Mouse (Mus musculus): ENCODE measurements around the gene Lif.

Gene Lif

GRCm38 (mm10) chr11:4299191-4299590, 41.8 kb downstream of the Lif start:
- Histone ChIP-seq H3K9me3 (ENCODE audit: low read length) (no peaks in the 10 kb centered on the region), H3K36me3 (ENCODE audit: insufficient read depth, low read length) (no peaks in the 10 kb centered on the region), H3K27me3 (ENCODE audit: insufficient read depth, low read length) (peaks cover 11% of the 10 kb centered on the region), H3K4me3 (replicated peaks; ENCODE audit: low read length) (peak overlapping the region; percentile 41), H3K4me1 (replicated peaks; ENCODE audit: low read depth, low read length) (peaks cover 98% of the 10 kb centered on the region)
- TF ChIP-seq POU5F1 (IDR thresholded peaks at IDR 0.05; ENCODE audit: borderline replicate concordance, low read length) (no peak), CTCF (conservative IDR thresholded peaks at IDR 0.05; ENCODE audit: low read length) (no peak), NANOG (IDR thresholded peaks at IDR 0.05; ENCODE audit: borderline replicate concordance, low read length) (no peak)

DNA sequence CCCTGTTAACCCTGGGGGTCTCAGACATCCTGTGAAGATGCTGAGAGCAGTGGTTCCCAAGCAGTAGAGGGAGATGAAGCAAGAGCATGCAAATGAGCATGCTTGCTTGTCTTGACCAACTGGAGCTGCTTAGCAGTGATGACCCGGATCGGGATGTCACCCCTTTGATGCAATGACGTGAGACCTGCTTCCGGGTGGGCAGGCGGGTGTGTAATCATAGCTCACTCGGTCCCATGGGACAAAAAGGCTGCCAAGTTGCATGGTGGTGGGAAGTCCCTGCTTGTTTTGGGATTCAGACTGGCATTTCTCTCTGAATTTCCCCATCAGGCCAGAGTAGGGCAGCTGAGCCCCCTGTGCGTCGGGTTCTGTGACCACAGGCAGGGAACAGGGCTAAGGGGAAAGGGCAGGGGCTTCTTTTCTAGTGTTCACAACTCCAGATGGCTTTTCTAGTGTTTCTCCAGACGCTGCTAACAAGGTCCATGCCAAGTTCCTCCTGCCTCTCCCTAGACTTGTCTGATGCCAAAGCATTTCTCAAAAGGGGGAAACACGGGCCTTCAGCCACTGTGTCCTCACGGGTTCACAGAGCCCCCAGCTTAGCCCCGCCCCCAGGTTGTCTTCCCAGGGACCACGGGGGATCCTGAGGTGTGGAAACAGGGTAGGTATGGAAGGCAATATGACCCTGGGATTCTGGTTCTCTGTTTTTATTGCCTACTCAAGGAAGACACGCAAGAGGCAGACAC, 42.5 kb downstream of the Lif start:
- Histone ChIP-seq H3K4me1 (replicated peaks; ENCODE audit: low read depth, low read length) (peaks cover 98% of the 10 kb centered on the region), H3K36me3 (ENCODE audit: insufficient read depth, low read length) (no peaks in the 10 kb centered on the region), H3K4me3 (replicated peaks; ENCODE audit: low read length) (peak overlapping the region; percentile 41), H3K27me3 (ENCODE audit: insufficient read depth, low read length) (peaks cover 10% of the 10 kb centered on the region), H3K9me3 (ENCODE audit: low read length) (no peaks in the 10 kb centered on the region)
- TF ChIP-seq NANOG (IDR thresholded peaks at IDR 0.05; ENCODE audit: borderline replicate concordance, low read length) (no peak), POU5F1 (IDR thresholded peaks at IDR 0.05; ENCODE audit: borderline replicate concordance, low read length) (no peak), CTCF (conservative IDR thresholded peaks at IDR 0.05; ENCODE audit: low read length) (no peak)

DNA sequence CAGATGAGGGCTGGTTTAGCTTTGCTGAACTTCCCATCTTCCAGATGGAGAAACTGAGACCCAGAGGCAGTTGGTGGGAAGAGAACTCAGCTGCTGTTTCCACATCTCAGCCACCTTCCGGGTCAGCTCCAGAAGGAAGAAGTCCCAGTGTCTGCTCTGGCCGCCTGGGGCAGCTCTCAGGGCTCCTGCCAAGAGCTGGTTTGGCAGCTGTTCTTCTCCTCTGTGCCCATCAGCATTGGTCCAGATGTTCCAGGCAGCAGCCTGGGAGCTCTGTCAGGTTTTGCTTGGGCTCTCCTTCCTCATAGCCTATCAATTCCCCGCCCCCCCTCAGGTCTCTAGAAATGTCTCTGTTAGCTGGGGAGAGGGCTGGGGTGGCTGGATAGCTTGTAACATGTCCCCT, 43.3 kb downstream of the Lif start:
- no peak overlapping the region for H3K4me3 ChIP-seq (replicated peaks; ENCODE audit: low read length)
- H3K4me1 ChIP-seq (replicated peaks; ENCODE audit: low read depth, low read length): peaks cover 98% of the 10 kb centered on the region
- no peaks in the 10 kb centered on the region for H3K36me3 ChIP-seq (ENCODE audit: insufficient read depth, low read length)
- no peak for TF ChIP-seq CTCF (conservative IDR thresholded peaks at IDR 0.05; ENCODE audit: low read length)
- no peak for TF ChIP-seq POU5F1 (IDR thresholded peaks at IDR 0.05; ENCODE audit: borderline replicate concordance, low read length)
- TF ChIP-seq NANOG (IDR thresholded peaks at IDR 0.05; ENCODE audit: borderline replicate concordance, low read length): no peak
- H3K27me3 ChIP-seq (ENCODE audit: insufficient read depth, low read length): peaks cover 10% of the 10 kb centered on the region
- no peaks in the 10 kb centered on the region for H3K9me3 ChIP-seq (ENCODE audit: low read length)

DNA sequence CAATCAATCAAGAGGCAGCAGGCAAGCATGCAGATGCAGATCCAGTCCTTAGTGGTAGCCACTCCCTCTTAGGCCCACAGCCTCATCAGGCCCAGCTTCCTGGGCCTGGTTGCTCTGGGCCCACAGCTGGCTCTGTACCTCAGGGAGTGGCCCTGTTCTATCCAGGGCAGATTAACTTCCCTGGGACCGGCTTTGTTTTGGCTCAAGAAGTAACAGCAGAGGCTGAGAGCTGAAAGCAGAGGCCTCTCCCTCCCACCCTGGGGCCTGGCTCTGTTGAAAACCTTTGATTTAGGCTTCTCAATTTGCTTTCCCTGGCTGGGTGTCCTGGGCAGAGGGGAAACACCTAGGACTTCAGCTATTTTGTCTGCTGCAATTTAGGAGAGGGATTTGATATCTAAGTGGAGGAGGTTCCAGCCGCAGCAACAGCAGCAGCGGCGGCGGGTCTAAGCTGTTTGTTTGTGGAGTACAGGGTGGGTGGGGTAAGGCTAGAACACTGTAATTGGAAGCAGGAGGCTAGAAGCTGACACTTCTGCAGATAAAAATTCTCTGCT, 45.1 kb downstream of the Lif start:
- no peaks in the 10 kb centered on the region for H3K9me3 ChIP-seq (ENCODE audit: low read length)
- TF ChIP-seq CTCF (conservative IDR thresholded peaks at IDR 0.05; ENCODE audit: low read length): no peak
- TF ChIP-seq NANOG (IDR thresholded peaks at IDR 0.05; ENCODE audit: borderline replicate concordance, low read length): 0 out of 2 replicates have a peak, but pooled peaks have one; percentile 40
- no peak for TF ChIP-seq POU5F1 (IDR thresholded peaks at IDR 0.05; ENCODE audit: borderline replicate concordance, low read length)
- H3K4me1 ChIP-seq (replicated peaks; ENCODE audit: low read depth, low read length): peaks cover 98% of the 10 kb centered on the region
- peaks cover 9% of the 10 kb centered on the region for H3K27me3 ChIP-seq (ENCODE audit: insufficient read depth, low read length)
- H3K36me3 ChIP-seq (ENCODE audit: insufficient read depth, low read length): no peaks in the 10 kb centered on the region
- peak overlapping the region; percentile 43 for H3K4me3 ChIP-seq (replicated peaks; ENCODE audit: low read length)

GRCm38 (mm10) chr11:4303033-4303432, 45.7 kb downstream of the Lif start:
- no peaks in the 10 kb centered on the region for H3K36me3 ChIP-seq (ENCODE audit: insufficient read depth, low read length)
- peaks cover 9% of the 10 kb centered on the region for H3K27me3 ChIP-seq (ENCODE audit: insufficient read depth, low read length)
- no peaks in the 10 kb centered on the region for H3K9me3 ChIP-seq (ENCODE audit: low read length)
- peaks cover 99% of the 10 kb centered on the region for H3K4me1 ChIP-seq (replicated peaks; ENCODE audit: low read depth, low read length)
- no peak for TF ChIP-seq POU5F1 (IDR thresholded peaks at IDR 0.05; ENCODE audit: borderline replicate concordance, low read length)
- TF ChIP-seq CTCF (conservative IDR thresholded peaks at IDR 0.05; ENCODE audit: low read length): no peak
- no peak for TF ChIP-seq NANOG (IDR thresholded peaks at IDR 0.05; ENCODE audit: borderline replicate concordance, low read length)
- peak overlapping the region; percentile 43 for H3K4me3 ChIP-seq (replicated peaks; ENCODE audit: low read length)

GRCm38 (mm10) chr11:4304203-4304602, 46.8 kb downstream of the Lif start:
- H3K4me3 ChIP-seq (replicated peaks; ENCODE audit: low read length): no peak overlapping the region
- TF ChIP-seq CTCF (conservative IDR thresholded peaks at IDR 0.05; ENCODE audit: low read length) (no peak), POU5F1 (IDR thresholded peaks at IDR 0.05; ENCODE audit: borderline replicate concordance, low read length) (no peak), NANOG (IDR thresholded peaks at IDR 0.05; ENCODE audit: borderline replicate concordance, low read length) (no peak)
- peaks cover 100% of the 10 kb centered on the region for H3K4me1 ChIP-seq (replicated peaks; ENCODE audit: low read depth, low read length)
- H3K36me3 ChIP-seq (ENCODE audit: insufficient read depth, low read length): no peaks in the 10 kb centered on the region
- H3K9me3 ChIP-seq (ENCODE audit: low read length): no peaks in the 10 kb centered on the region
- peaks cover 11% of the 10 kb centered on the region for H3K27me3 ChIP-seq (ENCODE audit: insufficient read depth, low read length)

GRCm38 (mm10) chr11:4305090-4305489, 47.7 kb downstream of the Lif start:
- Histone ChIP-seq H3K36me3 (ENCODE audit: insufficient read depth, low read length) (no peaks in the 10 kb centered on the region), H3K27me3 (ENCODE audit: insufficient read depth, low read length) (peaks cover 9% of the 10 kb centered on the region)

GRCm38 (mm10) chr11:4306086-4306485, 48.7 kb downstream of the Lif start:
- Histone ChIP-seq H3K36me3 (ENCODE audit: insufficient read depth, low read length) (no peaks in the 10 kb centered on the region), H3K9me3 (ENCODE audit: low read length) (no peaks in the 10 kb centered on the region), H3K27me3 (ENCODE audit: insufficient read depth, low read length) (peaks cover 7% of the 10 kb centered on the region; the same call in 1 of the 2 replicates), H3K4me3 (replicated peaks; ENCODE audit: low read length) (no peak overlapping the region), H3K4me1 (replicated peaks; ENCODE audit: low read depth, low read length) (peaks cover 94% of the 10 kb centered on the region)
- no peak for TF ChIP-seq NANOG (IDR thresholded peaks at IDR 0.05; ENCODE audit: borderline replicate concordance, low read length)
- TF ChIP-seq POU5F1 (IDR thresholded peaks at IDR 0.05; ENCODE audit: borderline replicate concordance, low read length): no peak
- no peak for TF ChIP-seq CTCF (conservative IDR thresholded peaks at IDR 0.05; ENCODE audit: low read length)

More at GRCm38 (mm10) chr11:4305090-4305489, 47.7 kb downstream of the Lif start:
- Histone ChIP-seq H3K9me3 (ENCODE audit: low read length) (no peaks in the 10 kb centered on the region), H3K4me1 (replicated peaks; ENCODE audit: low read depth, low read length) (peaks cover 97% of the 10 kb centered on the region), H3K4me3 (replicated peaks; ENCODE audit: low read length) (no peak overlapping the region)
- no peak for TF ChIP-seq CTCF (conservative IDR thresholded peaks at IDR 0.05; ENCODE audit: low read length)
- TF ChIP-seq NANOG (IDR thresholded peaks at IDR 0.05; ENCODE audit: borderline replicate concordance, low read length): no peak
- no peak for TF ChIP-seq POU5F1 (IDR thresholded peaks at IDR 0.05; ENCODE audit: borderline replicate concordance, low read length)

Measured in E14TG2a.4 (cell line).